Mouse (Mus musculus): Measurements from ENCODE around the gene 6430548M08Rik. TPM values are rescaled to one million over a fixed set of nuclear protein-coding genes. Genes with fewer than 3 reads are reported as not detected.

6430548M08Rik gene
- polyA plus RNA-seq (2015; fragmentation: Illumina TruSeq; extraction: RNeasy Lipid Tissue Mini Kit (QIAGEN cat#74804); ENCODE audit: insufficient read depth, low read depth, low replicate concordance): 16.3 TPM

DNA sequence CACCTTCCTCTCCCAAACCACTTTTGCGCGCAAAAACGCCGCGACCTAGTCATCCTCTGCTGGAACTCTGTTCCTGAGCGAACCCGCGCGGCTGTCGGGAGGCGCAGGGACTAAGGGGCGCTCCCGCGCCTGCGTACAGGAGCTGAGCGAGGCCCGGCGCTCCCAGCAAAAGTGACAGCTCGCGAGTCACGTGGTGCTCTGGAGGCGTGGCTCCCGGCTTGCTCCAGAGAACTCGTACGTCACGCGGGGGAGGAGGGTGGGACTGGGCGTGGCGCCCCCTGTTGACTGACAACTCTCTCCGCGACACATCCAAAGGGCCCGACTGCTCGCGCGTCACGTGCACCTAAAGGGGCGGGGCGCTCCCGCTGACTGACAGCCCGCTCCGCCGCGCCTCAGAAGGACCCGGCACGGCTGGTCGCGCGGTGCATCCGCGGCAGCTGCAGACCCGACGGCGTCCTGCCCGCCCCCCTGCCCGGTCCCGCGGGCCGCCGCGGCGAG is at the start of gene 6430548M08Rik:
6430548M08Rik (plus strand) TSS at position 395 of the 498 bp plus-strand sequence.

DNA sequence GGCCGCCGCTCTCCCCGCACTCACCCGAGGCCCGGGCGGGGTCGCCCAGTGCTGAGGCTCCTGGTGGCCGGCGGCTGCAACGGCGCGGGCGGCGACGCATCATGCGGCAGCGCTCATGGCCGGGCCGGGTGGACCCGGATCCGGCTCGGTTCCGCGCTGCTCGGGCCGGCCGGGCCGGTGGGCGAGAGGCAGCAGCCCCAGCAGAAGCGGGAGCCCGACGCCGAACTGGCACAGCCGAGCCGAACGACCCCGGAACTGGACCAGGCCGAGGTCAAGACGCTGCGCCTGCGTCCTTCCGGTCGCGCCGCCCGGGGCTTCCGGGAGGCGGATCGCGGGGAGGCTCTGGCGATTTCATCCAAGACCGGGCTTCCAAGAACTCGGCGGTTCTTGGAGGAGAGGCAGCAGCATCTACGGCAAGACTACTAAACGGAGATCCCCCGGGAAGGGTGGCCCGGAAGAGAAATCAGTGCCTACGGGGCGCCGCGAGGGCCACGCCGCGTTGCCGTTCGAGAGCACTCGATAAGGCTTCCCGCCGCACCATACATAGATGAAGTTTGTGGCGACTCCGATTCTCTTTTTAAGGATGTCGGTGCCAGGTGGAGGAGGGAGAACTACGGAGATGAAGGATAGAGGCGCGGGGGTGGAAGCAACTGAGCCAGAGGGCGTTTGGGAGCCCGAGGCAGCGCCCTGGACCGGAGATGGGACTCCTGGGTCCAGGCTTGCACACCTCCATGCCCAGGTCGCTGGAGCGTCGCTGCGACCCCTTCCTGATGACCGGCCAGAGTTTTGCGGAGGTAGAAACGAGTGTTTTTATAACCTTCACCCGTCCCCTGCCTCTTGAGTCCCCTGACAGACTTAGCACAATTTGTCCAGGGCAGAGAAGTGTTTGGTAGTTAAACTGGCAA is 12.6 kb upstream of the 6430548M08Rik start, which contains the start of gene Zdhhc7:
Zdhhc7 (minus strand) TSS at position 415 of the 905 bp plus-strand sequence.

DNA sequence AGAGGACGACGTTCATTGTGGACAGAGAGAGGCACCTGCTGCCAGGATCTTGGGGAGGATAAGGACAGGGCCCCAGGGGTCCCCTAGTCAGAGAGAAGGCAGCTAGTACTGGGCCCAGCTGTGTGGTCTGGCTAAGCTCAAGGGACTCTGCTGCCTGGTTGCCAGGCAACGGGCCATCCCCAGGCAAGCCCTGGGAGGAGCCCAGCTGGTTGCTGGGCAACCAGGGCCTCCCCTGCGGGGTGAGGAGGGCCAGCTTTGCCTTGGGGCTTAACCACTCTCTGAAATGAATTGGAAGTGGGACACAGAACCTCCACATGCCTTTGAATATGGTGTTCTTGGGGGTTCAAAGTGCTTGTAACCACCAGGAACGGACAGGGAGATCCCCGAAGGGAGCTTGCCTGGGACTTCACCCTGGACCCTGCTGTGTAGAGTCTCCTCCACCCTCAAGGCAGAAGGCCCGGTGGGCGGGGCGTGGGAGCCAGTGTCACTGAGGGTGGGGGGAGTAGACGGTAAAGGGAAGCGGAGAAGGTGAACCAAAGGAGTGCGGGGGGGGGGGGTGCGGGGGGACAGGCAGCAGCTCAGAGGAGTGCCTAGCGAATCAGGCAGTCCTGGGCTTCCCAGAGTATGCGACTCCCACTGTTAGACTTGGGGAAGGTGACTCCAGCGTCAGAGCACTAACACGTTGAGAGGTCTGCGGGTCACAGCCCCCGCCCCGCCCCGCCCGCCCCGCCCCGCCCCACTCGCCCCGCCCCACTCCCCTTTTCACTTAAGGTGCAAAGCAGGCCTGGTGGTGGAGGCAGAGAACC is 63.6 kb downstream of the 6430548M08Rik start, which contains the start of gene Fam92b:
Fam92b (minus strand) TSS at position 149 of the 806 bp plus-strand sequence.

Other genes with a start within 250 kb of the 6430548M08Rik start
- gene Usp10, start 203.8 kb upstream of the 6430548M08Rik start, polyA plus RNA-seq (2015; fragmentation: Illumina TruSeq; extraction: RNeasy Lipid Tissue Mini Kit (QIAGEN cat#74804); ENCODE audit: insufficient read depth, low read depth, low replicate concordance): 40.6 TPM
- gene Gm20388, start 203.3 kb upstream of the 6430548M08Rik start, polyA plus RNA-seq (2015; fragmentation: Illumina TruSeq; extraction: RNeasy Lipid Tissue Mini Kit (QIAGEN cat#74804); ENCODE audit: insufficient read depth, low read depth, low replicate concordance): 7.6 TPM
- 14.8 TPM for gene Crispld2, start 121.7 kb upstream of the 6430548M08Rik start, polyA plus RNA-seq (2015; fragmentation: Illumina TruSeq; extraction: RNeasy Lipid Tissue Mini Kit (QIAGEN cat#74804); ENCODE audit: insufficient read depth, low read depth, low replicate concordance)
- 6.5 TPM for gene Zdhhc7, start 12.7 kb upstream of the 6430548M08Rik start, polyA plus RNA-seq (2015; fragmentation: Illumina TruSeq; extraction: RNeasy Lipid Tissue Mini Kit (QIAGEN cat#74804); ENCODE audit: insufficient read depth, low read depth, low replicate concordance)
- 2.5 TPM for gene Fam92b, start 63.3 kb downstream of the 6430548M08Rik start, polyA plus RNA-seq (2015; fragmentation: Illumina TruSeq; extraction: RNeasy Lipid Tissue Mini Kit (QIAGEN cat#74804); ENCODE audit: insufficient read depth, low read depth, low replicate concordance)
- gene Gse1, start 114.3 kb downstream of the 6430548M08Rik start, polyA plus RNA-seq (2015; fragmentation: Illumina TruSeq; extraction: RNeasy Lipid Tissue Mini Kit (QIAGEN cat#74804); ENCODE audit: insufficient read depth, low read depth, low replicate concordance): 6.9 TPM